Mouse (Mus musculus): ENCODE measurements at regions not wholly inside any gene's neighbourhood (a gene's known extent, or its start where the extent isn't known, plus 50 kb on each side); places are given as distances from the start of the nearest gene placed in this dataset.

- DNase-seq = no peak
Observed at GRCm38 (mm10) chr1:61277170-61277710, 299.5 kb downstream of the Icos start.

- DNase-seq = no peak
Observed at GRCm38 (mm10) chr1:61288185-61288584, 310.5 kb downstream of the Icos start.

DNA sequence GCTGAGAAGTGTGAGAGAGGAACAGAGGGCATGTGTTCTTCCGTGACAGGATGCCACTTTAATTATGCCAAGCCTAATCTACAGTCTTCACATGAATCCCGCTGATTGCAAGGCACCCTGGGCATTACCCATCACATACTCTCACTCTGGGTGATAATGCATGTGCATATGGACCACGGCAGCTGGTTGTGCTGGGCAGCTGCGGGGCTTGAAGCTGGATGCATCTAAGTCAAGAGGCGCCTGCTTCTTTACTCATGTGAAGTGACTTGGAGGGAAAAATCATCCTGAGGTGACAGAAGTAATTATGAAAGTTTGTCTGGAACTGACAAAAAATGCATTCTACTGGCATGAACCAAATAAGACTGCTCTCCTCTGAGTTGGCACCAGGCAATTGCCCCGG, 311.2 kb downstream of the Icos start:
- DNase-seq = no peak

DNA sequence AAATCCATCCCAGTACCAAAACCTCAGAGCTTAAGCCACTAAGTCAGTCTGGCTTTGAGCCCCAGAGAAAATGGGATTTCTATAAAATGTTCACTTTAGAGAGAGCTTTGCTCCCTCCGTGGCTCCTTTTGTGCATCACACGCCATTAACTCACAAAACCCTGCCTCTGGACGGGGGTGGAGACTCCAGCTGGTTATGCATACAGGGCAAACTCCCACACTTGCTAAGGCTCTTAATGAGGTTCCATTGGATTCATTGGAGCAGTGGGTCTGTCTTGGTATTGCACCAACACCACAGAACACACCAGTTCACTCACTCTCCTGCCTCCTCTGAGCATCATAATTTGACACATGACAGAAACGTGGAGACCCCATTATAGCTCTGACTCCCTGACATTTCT, 311.8 kb downstream of the Icos start:
- no peak for DNase-seq

DNA sequence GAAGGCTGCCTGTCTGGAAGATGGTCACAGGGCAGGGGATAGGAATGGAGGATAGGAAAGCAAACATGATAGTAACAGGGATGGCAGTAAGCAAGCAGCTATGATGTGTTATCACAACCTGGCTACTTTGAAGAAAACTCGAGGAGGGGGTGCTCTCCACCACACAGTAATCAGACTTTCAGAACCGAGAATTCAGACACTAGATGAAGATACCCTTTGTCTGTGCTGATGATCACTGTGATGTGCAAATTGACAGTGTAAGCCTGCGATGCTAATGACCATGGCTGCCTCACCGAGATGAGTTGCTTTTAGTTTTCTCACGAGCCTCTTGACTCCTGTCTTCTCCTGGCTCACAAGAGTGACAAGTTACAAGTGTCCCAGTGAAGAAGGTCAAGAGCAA, 315.4 kb downstream of the Icos start:
- no peak for DNase-seq

- no peak for DNase-seq
Observed at GRCm38 (mm10) chr1:61295219-61295618, 317.5 kb downstream of the Icos start.

DNA sequence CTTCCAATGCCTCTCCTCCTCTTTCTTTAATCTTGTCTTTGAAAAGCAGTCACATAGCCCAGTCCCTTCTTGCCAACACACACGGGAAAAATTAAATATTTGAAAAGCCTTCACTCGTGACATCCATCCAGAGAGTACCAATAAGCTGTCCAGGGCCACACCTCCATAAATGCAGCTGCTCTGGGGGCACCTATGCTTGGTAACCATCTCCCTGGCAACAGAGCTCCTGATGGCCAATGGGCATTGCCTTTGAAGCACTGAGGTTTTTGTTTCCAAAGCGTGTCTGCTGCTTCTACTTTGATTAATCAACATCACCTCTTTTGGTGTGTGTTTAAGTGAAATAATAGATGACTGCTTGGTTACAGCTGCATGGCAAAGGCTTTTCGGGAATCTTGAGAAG, 319.1 kb downstream of the Icos start:
- no peak for DNase-seq

DNA sequence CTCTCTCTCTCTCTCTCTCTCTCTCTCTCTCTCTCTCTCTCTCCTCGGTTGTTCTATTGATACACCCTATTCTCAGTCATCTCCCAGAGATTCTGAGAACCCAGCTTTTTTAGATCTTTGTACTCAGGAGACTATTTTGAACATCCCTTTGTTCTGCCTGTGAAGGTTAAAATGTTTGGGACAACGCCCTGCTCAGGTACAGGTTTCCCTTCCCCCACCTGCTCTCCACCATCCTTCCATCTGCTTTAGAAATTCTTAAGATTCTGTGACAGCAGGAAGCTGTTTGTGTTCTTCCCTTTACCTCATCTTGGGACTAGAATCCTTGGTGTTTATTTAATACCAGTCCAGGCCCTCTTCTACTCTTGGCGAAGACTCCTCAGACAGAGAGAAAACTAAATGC, 319.6 kb downstream of the Icos start:
- DNase-seq = no peak

- peak; percentile 49 for DNase-seq
Observed at GRCm38 (mm10) chr1:61298064-61298463, 320.3 kb downstream of the Icos start.

DNA sequence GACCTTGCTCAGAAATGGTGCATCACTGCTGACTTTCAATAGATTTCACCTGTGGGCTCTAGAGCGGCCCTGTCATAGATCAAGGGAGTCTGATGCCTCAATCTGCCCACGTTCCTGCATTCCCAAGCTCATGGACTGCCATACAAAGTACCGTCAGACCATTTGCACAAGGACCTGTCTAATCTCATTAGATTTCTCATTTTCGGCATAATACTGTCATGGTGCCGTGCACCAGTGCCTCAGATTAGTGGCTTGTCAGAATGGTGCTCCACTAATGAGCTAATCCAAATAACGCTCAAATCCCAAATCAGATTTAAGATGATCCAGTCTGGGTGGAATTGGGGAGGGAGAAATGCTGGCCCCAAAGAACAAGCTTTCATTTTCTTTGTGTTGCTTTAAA, 321.1 kb downstream of the Icos start:
- DNase-seq = no peak

DNA sequence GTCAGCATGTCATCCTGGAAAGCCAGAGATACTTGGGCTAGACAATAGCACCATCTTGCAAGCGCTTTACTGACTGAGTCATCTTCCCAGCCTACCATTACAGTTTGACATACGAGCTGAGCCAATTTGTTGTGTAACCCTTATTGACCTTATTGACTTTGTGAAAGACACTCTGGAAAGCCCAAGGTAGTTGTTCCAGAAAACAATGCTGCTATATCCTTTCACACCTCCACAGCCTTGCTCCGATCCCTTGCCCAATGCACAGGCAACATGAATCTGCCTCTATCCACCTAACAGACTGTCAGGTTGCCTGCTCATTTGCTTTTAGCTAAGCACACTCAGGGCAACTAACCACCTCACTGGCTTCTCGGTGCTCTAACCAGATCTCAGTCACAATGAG, 322.8 kb downstream of the Icos start:
- no peak for DNase-seq

DNA sequence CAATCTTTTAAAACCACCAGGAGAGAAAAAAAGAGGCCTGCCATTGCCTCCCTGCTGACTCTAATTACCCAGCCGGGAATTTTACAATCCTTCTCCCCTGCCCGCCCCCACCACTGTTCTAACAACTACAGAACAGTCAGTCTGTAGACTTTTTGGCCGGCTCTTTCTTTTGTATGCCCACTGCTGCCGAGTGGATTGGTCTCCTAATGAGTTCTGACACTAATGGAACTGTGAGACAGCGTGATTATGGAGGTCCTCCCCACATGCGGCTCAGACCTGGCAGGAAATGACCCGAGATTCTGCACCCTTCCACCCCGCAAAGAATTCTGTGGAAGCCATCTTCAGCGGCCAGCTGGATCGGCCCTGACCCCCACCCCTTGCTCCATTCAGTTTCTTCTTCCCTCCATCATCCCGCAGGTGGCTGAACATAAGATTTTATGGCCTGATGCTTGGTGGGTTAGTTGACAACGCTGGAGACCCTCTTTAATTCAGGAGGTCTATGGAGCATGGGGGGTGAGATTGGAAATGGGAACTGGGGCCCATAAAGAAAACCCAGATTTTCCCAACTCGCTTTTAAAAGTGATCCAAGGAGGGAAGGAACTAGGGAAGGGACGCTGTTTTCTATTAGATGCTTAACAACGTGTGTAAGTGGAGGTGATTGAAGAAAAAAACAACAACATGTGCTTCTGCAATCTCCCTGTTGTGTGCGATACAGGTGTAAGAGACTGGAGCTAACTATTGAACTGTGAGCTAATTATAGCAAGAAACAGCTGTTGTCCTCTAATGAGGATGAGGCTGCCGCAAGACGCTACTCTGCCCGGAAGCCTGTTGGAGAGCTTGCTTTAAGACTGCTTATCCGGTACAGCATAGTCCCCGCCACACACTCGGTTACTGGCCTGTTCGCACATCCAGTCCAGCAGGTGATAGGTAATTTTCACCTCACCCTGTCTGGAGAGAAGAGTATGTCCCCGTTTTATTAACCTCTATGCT, 323.6 kb downstream of the Icos start:
- no peak for DNase-seq

- DNase-seq = no peak
Observed at GRCm38 (mm10) chr1:61302570-61303071, 324.9 kb downstream of the Icos start.

- no peak for DNase-seq
Observed at GRCm38 (mm10) chr1:61306296-61306695, 328.6 kb downstream of the Icos start.

DNA sequence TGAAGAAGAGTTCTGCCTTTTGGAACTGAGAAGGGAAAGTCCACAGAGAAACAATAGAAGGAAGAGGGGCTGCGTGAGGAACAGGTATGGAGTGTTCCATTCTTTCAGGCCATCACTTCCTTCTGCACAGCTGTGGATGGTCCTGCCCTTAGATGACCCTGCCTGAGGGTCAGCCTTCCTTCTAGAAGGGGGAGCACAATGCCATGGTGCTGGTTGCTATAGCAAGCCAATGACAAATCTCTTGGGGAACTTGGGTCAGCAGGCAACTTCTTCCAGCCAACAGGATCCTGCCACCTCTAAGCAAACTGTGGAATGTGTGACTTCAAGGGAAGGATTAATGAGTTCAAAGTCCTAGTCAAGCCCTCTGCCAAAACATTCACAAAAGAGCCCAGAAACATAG, 329.1 kb upstream of the Pard3b start:
- peak; percentile 16 for DNase-seq

- DNase-seq = no peak
Observed at GRCm38 (mm10) chr1:61310063-61310760, 328.4 kb upstream of the Pard3b start.

DNA sequence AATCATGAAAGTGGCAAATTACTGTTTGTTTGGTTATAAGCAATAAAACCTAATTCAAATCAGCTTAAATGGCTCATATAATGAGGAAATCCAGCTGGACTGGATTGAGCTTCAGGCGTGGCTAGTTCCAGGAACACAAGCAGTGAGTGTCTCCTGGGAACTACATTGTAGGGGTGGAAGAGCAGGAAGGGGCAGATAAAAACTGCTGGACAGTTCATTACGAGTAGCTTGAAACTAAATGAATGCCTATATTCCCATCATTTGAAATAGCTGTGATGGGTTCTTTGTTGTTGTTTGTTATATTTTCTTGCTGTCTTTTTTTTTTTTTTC, 327.9 kb upstream of the Pard3b start:
- DNase-seq = no peak

DNA sequence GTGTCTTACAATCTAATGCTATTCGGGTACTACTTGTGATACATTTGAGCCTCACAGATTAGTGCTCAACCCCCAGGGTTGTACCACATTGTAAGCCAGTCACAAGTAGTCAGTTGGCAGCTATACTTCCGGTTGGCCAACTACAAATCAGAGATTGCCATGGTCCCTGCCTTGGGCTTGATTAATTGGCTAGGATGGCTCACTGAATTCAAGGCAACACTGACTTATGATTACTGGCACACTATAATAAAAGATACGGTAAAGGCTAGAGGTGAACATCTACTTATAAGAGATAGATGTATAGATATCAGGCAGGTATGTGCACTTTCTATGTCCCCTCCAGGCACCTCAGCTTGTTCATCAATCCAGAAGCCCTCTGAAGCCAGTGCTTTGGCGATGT, 325.4 kb upstream of the Pard3b start:
- no peak for DNase-seq

DNA sequence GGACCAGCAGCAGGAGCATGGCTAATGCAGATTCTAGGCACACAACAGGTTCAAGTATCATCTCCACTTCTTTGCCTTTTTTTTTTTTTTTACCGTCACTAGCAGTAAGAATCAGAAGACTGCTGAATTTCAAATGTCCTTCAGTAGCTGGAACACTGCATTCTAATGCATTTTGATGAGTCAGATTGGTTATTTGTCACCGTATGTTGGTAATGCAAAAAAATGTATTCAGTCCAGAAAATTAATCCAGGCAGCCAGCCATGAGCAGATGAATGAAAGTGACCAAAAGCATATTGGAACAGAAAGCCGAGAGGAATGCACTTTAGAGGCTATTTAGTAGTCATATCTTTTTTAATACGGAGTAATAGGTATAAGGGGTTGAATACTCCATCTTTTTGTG, 322.4 kb upstream of the Pard3b start:
- DNase-seq = no peak

GRCm38 (mm10) chr1:61316736-61317135, 321.9 kb upstream of the Pard3b start:
- no peak for DNase-seq

DNA sequence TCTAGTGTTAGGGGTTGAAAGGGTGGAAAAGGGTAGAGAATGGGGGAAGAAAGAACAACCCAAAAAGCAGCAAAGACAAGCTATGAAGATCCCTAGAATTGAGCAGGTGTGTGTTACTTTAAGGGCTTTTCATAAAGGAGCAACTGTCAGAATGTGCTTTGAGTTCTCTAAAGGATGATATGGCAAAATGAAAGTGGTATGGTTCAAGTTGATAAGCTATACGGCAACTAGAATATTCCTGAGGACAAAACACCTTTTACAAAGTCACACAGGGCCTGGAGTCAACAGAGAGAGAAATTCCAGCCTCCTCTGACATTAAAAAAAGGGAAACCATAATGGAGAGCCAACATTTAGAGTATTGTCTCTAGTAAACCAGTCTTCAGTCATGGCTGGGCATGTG, 320.6 kb upstream of the Pard3b start:
- DNase-seq = no peak

- no peak for DNase-seq
Observed at GRCm38 (mm10) chr1:61321513-61322145, 317.0 kb upstream of the Pard3b start.

DNA sequence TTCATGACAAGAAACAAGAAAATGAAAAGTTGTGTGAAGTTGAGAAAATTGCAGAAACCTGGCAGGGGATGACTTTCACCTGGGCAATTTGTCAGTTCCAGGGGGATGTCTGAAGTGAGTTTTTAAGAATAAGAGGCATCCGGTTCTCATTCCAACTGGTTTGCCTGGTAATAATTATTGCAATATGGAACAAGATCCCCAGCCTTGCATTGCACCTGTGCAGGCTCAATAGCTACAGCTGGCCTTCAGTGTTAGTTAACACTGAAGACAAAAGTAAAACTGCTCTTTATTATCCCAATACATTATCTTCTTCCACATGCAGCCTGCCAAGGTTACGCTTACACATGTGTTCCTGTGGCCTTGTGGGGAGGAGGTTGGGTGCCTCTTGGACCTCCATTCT, 307.2 kb upstream of the Pard3b start:
- DNase-seq = no peak

All from adrenal gland, postnatal 10 days (tissue).